Mouse (Mus musculus): Measurements from ENCODE around the gene Tpte. TPM values are rescaled to one million over a fixed set of nuclear protein-coding genes. Genes with fewer than 3 reads are reported as not detected.

Gene Tpte
- not detected in 2 replicates for polyA plus RNA-seq (2015; fragmentation: Nextera tagmentation; extraction: Ambion mirVana)

DNA sequence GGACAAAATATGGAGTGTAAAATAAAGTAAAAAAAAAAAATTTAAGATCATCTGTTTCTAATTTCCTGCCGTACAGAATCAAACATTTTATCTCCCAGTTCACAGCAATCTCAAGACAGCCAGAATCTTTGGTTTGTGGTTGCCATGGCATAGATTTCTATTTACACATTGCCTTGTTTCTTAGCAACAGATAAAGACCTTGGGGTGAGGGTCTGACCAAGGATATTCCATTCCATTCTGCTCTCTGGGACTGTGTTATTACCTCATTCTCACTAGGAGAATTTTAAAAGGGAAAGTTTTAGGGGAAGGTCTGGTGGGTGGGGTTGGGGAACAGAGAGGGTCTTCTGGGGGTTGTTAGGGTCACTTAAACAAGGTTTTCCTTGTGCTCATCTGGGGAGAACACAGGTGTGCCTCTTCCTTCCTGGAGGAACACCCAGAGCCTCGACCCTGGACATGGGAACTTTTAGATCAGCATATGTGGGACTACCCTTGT is at the start of gene Tpte:
Gene Tpte (plus strand): TSS at position 443 of the 493 bp plus-strand sequence.
- Histone ChIP-seq H3K9ac (no peak within 1 kb of the TSS), H3K36me3 (no peaks in the 10 kb centered on the region), H3K4me2 (replicated peaks) (no peak within 1 kb of the TSS), H3K27me3 (replicated peaks) (no peaks in the 10 kb centered on the region), H3K27ac (no peak within 1 kb of the TSS), H3K4me1 (replicated peaks) (no peaks in the 10 kb centered on the region), H3K9me3 (no peaks in the 10 kb centered on the region), H3K4me3 (replicated peaks) (no peak within 1 kb of the TSS)
- ATAC-seq: no peak
- 50% methylated on average over 2 of the region's 2 CpGs for WGBS

- no peak overlapping the region for H3K4me3 ChIP-seq (replicated peaks)
- H3K27me3 ChIP-seq (replicated peaks): no peaks in the 10 kb centered on the region
- H3K36me3 ChIP-seq: no peaks in the 10 kb centered on the region
- no peaks in the 10 kb centered on the region for H3K9me3 ChIP-seq
- H3K9ac ChIP-seq: no peak overlapping the region
- WGBS: 89% methylated on average over 9 of the region's 9 CpGs
- no peaks in the 10 kb centered on the region for H3K4me1 ChIP-seq (replicated peaks)
- no peak for ATAC-seq
- H3K27ac ChIP-seq: no peak overlapping the region
- H3K4me2 ChIP-seq (replicated peaks): no peak overlapping the region
These were observed 40.3 kb upstream of the Tpte start for GRCm38 (mm10) chr8:22242986-22243385.

- H3K9ac ChIP-seq: no peak overlapping the region
These were observed 37.6 kb upstream of the Tpte start for GRCm38 (mm10) chr8:22245663-22246062.

GRCm38 (mm10) chr8:22247956-22248355 is 35.3 kb upstream of the Tpte start:
- Histone ChIP-seq H3K4me2 (replicated peaks) (no peak overlapping the region), H3K36me3 (no peaks in the 10 kb centered on the region), H3K4me1 (replicated peaks) (no peaks in the 10 kb centered on the region), H3K9me3 (no peaks in the 10 kb centered on the region), H3K9ac (no peak overlapping the region), H3K27ac (no peak overlapping the region), H3K4me3 (replicated peaks) (no peak overlapping the region), H3K27me3 (replicated peaks) (no peaks in the 10 kb centered on the region)
- no peak for ATAC-seq
- WGBS: 80% methylated on average over 12 of the region's 12 CpGs

More at GRCm38 (mm10) chr8:22245663-22246062, 37.6 kb upstream of the Tpte start:
- Histone ChIP-seq H3K4me1 (replicated peaks) (no peaks in the 10 kb centered on the region), H3K9me3 (no peaks in the 10 kb centered on the region), H3K27ac (no peak overlapping the region), H3K27me3 (replicated peaks) (no peaks in the 10 kb centered on the region), H3K4me2 (replicated peaks) (no peak overlapping the region), H3K4me3 (replicated peaks) (no peak overlapping the region), H3K36me3 (no peaks in the 10 kb centered on the region)
- WGBS: 61% methylated on average over 1 of the region's 1 CpGs
- no peak for ATAC-seq

GRCm38 (mm10) chr8:22249080-22249479 is 34.2 kb upstream of the Tpte start:
- Histone ChIP-seq H3K9ac (no peak overlapping the region), H3K36me3 (no peaks in the 10 kb centered on the region), H3K4me3 (replicated peaks) (no peak overlapping the region), H3K9me3 (no peaks in the 10 kb centered on the region), H3K4me1 (replicated peaks) (no peaks in the 10 kb centered on the region), H3K27ac (no peak overlapping the region), H3K4me2 (replicated peaks) (no peak overlapping the region), H3K27me3 (replicated peaks) (no peaks in the 10 kb centered on the region)
- 68% methylated on average over 9 of the region's 9 CpGs for WGBS
- no peak for ATAC-seq

GRCm38 (mm10) chr8:22258946-22259450 is 24.2 kb upstream of the Tpte start:
- Histone ChIP-seq H3K9me3 (no peaks in the 10 kb centered on the region), H3K27me3 (replicated peaks) (no peaks in the 10 kb centered on the region), H3K4me3 (replicated peaks) (no peak overlapping the region), H3K4me2 (replicated peaks) (no peak overlapping the region), H3K27ac (no peak overlapping the region), H3K36me3 (no peaks in the 10 kb centered on the region), H3K4me1 (replicated peaks) (no peaks in the 10 kb centered on the region), H3K9ac (no peak overlapping the region)
- no peak for ATAC-seq
- WGBS: 90% methylated on average over 18 of the region's 18 CpGs

GRCm38 (mm10) chr8:22259531-22259930 is 23.7 kb upstream of the Tpte start:
- 82% methylated on average over 12 of the region's 12 CpGs for WGBS

GRCm38 (mm10) chr8:22260091-22260722 is 23.0 kb upstream of the Tpte start:
- H3K9ac ChIP-seq: no peak overlapping the region
- H3K36me3 ChIP-seq: no peaks in the 10 kb centered on the region
- no peaks in the 10 kb centered on the region for H3K27me3 ChIP-seq (replicated peaks)
- H3K4me3 ChIP-seq (replicated peaks): no peak overlapping the region
- ATAC-seq: no peak
- no peaks in the 10 kb centered on the region for H3K4me1 ChIP-seq (replicated peaks)
- H3K9me3 ChIP-seq: no peaks in the 10 kb centered on the region
- WGBS: 23% methylated on average over 9 of the region's 9 CpGs
- no peak overlapping the region for H3K4me2 ChIP-seq (replicated peaks)
- no peak overlapping the region for H3K27ac ChIP-seq

More at GRCm38 (mm10) chr8:22259531-22259930, 23.7 kb upstream of the Tpte start:
- Histone ChIP-seq H3K4me2 (replicated peaks) (no peak overlapping the region), H3K27ac (no peak overlapping the region), H3K9ac (no peak overlapping the region), H3K4me3 (replicated peaks) (no peak overlapping the region), H3K9me3 (no peaks in the 10 kb centered on the region), H3K36me3 (no peaks in the 10 kb centered on the region), H3K4me1 (replicated peaks) (no peaks in the 10 kb centered on the region), H3K27me3 (replicated peaks) (no peaks in the 10 kb centered on the region)
- ATAC-seq: no peak

GRCm38 (mm10) chr8:22262267-22262666 is 21.0 kb upstream of the Tpte start:
- no peaks in the 10 kb centered on the region for H3K4me1 ChIP-seq (replicated peaks)
- 85% methylated on average over 3 of the region's 3 CpGs for WGBS
- no peaks in the 10 kb centered on the region for H3K36me3 ChIP-seq
- no peak for ATAC-seq
- H3K27ac ChIP-seq: no peak overlapping the region
- no peaks in the 10 kb centered on the region for H3K9me3 ChIP-seq
- H3K4me3 ChIP-seq (replicated peaks): no peak overlapping the region
- H3K4me2 ChIP-seq (replicated peaks): no peak overlapping the region
- H3K9ac ChIP-seq: no peak overlapping the region
- H3K27me3 ChIP-seq (replicated peaks): no peaks in the 10 kb centered on the region

DNA sequence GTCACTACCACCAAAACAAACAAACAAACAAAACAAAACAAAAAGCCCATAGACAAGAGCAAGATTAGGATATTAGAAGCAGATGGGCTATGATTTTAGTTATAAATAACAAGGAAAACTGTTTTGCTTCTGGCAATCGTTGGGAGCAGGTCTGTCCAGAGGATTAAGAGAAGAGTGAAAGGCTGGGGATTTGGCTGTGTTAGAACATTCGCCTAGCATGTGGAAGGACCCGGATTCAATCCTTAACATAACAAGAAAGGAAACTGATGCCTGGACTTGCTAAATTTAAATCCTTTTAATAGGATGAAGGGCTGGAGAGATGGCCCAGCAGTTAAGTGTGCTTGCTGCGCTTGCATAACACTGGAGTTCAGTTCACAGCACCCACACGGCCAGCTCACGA is 18.9 kb upstream of the Tpte start:
- no peak overlapping the region for H3K4me2 ChIP-seq (replicated peaks)
- H3K27ac ChIP-seq: no peak overlapping the region
- H3K9me3 ChIP-seq: no peaks in the 10 kb centered on the region
- H3K4me1 ChIP-seq (replicated peaks): no peaks in the 10 kb centered on the region
- H3K36me3 ChIP-seq: no peaks in the 10 kb centered on the region
- 83% methylated on average over 6 of the region's 6 CpGs for WGBS
- no peak overlapping the region for H3K4me3 ChIP-seq (replicated peaks)
- no peak for ATAC-seq
- H3K9ac ChIP-seq: no peak overlapping the region
- H3K27me3 ChIP-seq (replicated peaks): no peaks in the 10 kb centered on the region

DNA sequence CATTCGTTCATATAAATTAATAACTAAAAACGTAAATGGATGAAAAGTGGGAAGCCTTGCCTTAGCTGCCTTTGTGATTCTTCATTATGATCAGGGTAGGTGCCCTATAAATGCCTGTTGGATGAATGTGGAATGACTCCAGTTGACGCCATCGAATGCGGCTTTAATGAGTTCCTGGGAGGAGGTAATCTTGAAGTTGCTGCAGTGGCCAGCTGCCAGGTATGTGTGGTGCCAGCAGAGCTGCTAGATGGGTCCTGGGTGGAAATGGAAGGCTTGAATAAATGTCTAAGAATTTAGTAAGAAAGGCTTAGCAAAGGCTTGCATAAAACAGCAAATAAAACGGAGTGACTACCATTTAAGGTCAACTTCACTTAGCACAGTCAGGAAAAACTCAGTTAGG is 18.5 kb upstream of the Tpte start:
- H3K4me2 ChIP-seq (replicated peaks): no peak overlapping the region
- H3K9me3 ChIP-seq: no peaks in the 10 kb centered on the region
- H3K27me3 ChIP-seq (replicated peaks): no peaks in the 10 kb centered on the region
- 86% methylated on average over 6 of the region's 6 CpGs for WGBS
- H3K4me3 ChIP-seq (replicated peaks): no peak overlapping the region
- no peak for ATAC-seq
- H3K9ac ChIP-seq: no peak overlapping the region
- no peak overlapping the region for H3K27ac ChIP-seq
- no peaks in the 10 kb centered on the region for H3K36me3 ChIP-seq
- no peaks in the 10 kb centered on the region for H3K4me1 ChIP-seq (replicated peaks)

DNA sequence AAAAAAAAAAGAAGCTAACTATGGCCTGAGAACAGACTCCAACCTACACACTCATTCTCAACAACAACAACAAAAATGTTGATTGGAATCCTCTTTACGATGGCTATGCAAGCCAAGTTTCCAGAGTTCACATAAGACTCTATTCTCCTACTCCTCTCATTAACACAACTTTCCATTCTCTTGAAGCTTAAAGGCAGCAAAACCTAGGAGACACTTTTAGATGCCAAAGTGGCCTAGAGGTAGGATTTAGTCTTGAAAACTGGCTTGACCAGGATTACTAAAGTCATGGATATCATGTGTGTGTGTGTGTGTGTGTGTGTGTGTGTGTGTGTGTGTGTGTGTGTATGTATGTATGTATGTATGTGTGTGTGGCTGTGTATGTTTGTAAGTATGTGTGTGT is 18.0 kb upstream of the Tpte start:
- 88% methylated on average over 1 of the region's 1 CpGs for WGBS
- Histone ChIP-seq H3K27ac (no peak overlapping the region), H3K4me1 (replicated peaks) (no peaks in the 10 kb centered on the region), H3K9ac (no peak overlapping the region), H3K9me3 (no peaks in the 10 kb centered on the region), H3K36me3 (no peaks in the 10 kb centered on the region), H3K27me3 (replicated peaks) (no peaks in the 10 kb centered on the region), H3K4me2 (replicated peaks) (no peak overlapping the region), H3K4me3 (replicated peaks) (no peak overlapping the region)
- ATAC-seq: no peak

DNA sequence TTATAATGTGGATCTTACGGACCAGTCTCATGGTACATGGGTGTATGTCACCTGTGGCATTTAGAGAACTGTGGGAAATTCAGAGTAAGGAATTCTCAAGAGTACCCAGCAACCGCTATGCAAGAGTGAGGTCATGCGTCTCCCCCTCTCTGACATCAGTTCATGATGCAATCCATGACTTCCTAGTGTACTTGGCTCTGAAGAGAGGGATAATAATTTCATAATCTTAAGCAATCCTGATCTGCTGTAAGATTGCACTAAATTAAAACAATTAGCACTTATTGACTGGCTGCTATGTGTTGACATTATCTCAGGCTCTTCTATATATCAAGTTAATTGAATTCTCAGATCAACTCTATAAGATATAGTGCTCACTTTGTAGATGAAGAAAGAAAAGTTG is 16.4 kb upstream of the Tpte start:
- WGBS: 92% methylated on average over 3 of the region's 3 CpGs
- no peak overlapping the region for H3K27ac ChIP-seq
- no peak for ATAC-seq
- no peak overlapping the region for H3K9ac ChIP-seq
- no peak overlapping the region for H3K4me2 ChIP-seq (replicated peaks)
- no peak overlapping the region for H3K4me3 ChIP-seq (replicated peaks)
- no peaks in the 10 kb centered on the region for H3K27me3 ChIP-seq (replicated peaks)
- H3K4me1 ChIP-seq (replicated peaks): no peaks in the 10 kb centered on the region
- no peaks in the 10 kb centered on the region for H3K9me3 ChIP-seq
- no peaks in the 10 kb centered on the region for H3K36me3 ChIP-seq
